Comparison of ENCODE assay signal across 8 mouse cellular contexts in genomic region chr8:125559066-125559653, GRCm38 (mm10). TPM values are rescaled to one million over a fixed set of nuclear protein-coding genes. Genes with fewer than 3 reads are reported as not detected.
DNase-seq lines count a peak whose midpoint lies in the region; ATAC-seq lines count a peak whose summit lies in the region.

No protein-coding gene starts in this region.

- H3K4me1 ChIP-seq in kidney, embryonic 15.5 days, result peaks cover 72% of the 10 kb centered on the region
- H3K4me1 ChIP-seq in embryonic facial prominence, embryonic 15.5 days, result peaks cover 71% of the 10 kb centered on the region
- H3K4me1 ChIP-seq in hindbrain, embryonic 16.5 days (ENCODE audit: control insufficient read depth, insufficient read depth, low read depth, low read length), result peaks cover 42% of the 10 kb centered on the region

- no peak overlapping the region for H3K9ac ChIP-seq in kidney, embryonic 15.5 days
- no peak overlapping the region for H3K9ac ChIP-seq in embryonic facial prominence, embryonic 15.5 days
- 0 out of 2 replicates have a peak overlapping the region, but pooled peaks have one; percentile 0 for H3K9ac ChIP-seq in hindbrain, embryonic 16.5 days (ENCODE audit: low read depth, low read length)

- no peak for ATAC-seq in kidney, embryonic 15.5 days (replicated peaks; ENCODE audit: low FRiP score)
- no peak for ATAC-seq in embryonic facial prominence, embryonic 15.5 days (ENCODE audit: insufficient number of reproducible peaks, low FRiP score, low TSS enrichment, low read depth)
- no peak for ATAC-seq in hindbrain, embryonic 16.5 days

- no peak for DNase-seq in kidney, adult 11 months
- DNase-seq in naive thymus-derived CD4-positive, alpha-beta T cell, adult 2 months (ENCODE audit: low read depth), result peak; percentile 34
- DNase-seq in gastrocnemius, adult 8-10 months (ENCODE audit: low spot score in 2 of 2), result no peak
- no peak for DNase-seq in right cerebral cortex, postnatal 4 days
- no peak for DNase-seq in frontal cortex, postnatal 25 days (ENCODE audit: low spot score in 2 of 2)

- H3K4me3 ChIP-seq in kidney, embryonic 15.5 days (replicated peaks), result peak overlapping the region; percentile 1; the same call in 1 of the 2 replicates
- H3K4me3 ChIP-seq in embryonic facial prominence, embryonic 15.5 days (replicated peaks), result no peak overlapping the region
- H3K4me3 ChIP-seq in hindbrain, embryonic 16.5 days (ENCODE audit: low read length), result no peak overlapping the region

- 57% methylated on average over 5 of the region's 5 CpGs for WGBS in kidney, embryonic 15.5 days
- 27% methylated on average over 5 of the region's 5 CpGs for WGBS in embryonic facial prominence, embryonic 15.5 days
- WGBS in hindbrain, embryonic 16.5 days, result 23% methylated on average over 5 of the region's 5 CpGs

- H3K36me3 ChIP-seq in kidney, embryonic 15.5 days, result no peaks in the 10 kb centered on the region
- no peaks in the 10 kb centered on the region for H3K36me3 ChIP-seq in embryonic facial prominence, embryonic 15.5 days
- H3K36me3 ChIP-seq in hindbrain, embryonic 16.5 days (ENCODE audit: control insufficient read depth, insufficient read depth, low read length), result no peaks in the 10 kb centered on the region

- no peaks in the 10 kb centered on the region for H3K9me3 ChIP-seq in kidney, embryonic 15.5 days (replicated peaks)
- H3K9me3 ChIP-seq in embryonic facial prominence, embryonic 15.5 days (replicated peaks), result no peaks in the 10 kb centered on the region
- H3K9me3 ChIP-seq in hindbrain, embryonic 16.5 days (ENCODE audit: control insufficient read depth, low read length), result no peaks in the 10 kb centered on the region

- peak overlapping the region; percentile 74 for H3K27ac ChIP-seq in kidney, embryonic 15.5 days
- peak overlapping the region; percentile 84 for H3K27ac ChIP-seq in embryonic facial prominence, embryonic 15.5 days (replicated peaks)
- peak overlapping the region; percentile 73 for H3K27ac ChIP-seq in hindbrain, embryonic 16.5 days (ENCODE audit: low read depth, low read length)

- H3K4me2 ChIP-seq in kidney, embryonic 15.5 days, result peak overlapping the region; percentile 43
- H3K4me2 ChIP-seq in embryonic facial prominence, embryonic 15.5 days (replicated peaks), result peak overlapping the region; percentile 38
- peak overlapping the region; percentile 45 for H3K4me2 ChIP-seq in hindbrain, embryonic 16.5 days (ENCODE audit: low read length)

- H3K27me3 ChIP-seq in kidney, embryonic 15.5 days, result no peaks in the 10 kb centered on the region
- H3K27me3 ChIP-seq in embryonic facial prominence, embryonic 15.5 days, result no peaks in the 10 kb centered on the region
- no peaks in the 10 kb centered on the region for H3K27me3 ChIP-seq in hindbrain, embryonic 16.5 days (replicated peaks; ENCODE audit: control insufficient read depth, insufficient read depth, low read length)

RNA-seq across cellular contexts. Expression of gene Sipa1l2, which starts 10.4 kb away (rescaled TPM):
- polyA plus RNA-seq in kidney, embryonic 15.5 days (2015; fragmentation: Nextera tagmentation; extraction: Ambion mirVana), result 16.9 and 17.4 TPM in 2 replicates
- 12.6 and 12.8 TPM in 2 replicates for polyA plus RNA-seq in embryonic facial prominence, embryonic 15.5 days (2015; fragmentation: Nextera tagmentation; extraction: Ambion mirVana)
- 15.9 and 20.5 TPM in 2 replicates for polyA plus RNA-seq in hindbrain, embryonic 16.5 days (2015; fragmentation: Nextera tagmentation; extraction: Ambion mirVana)
- total RNA-seq in gastrocnemius, adult 8-10 months (2022), result 1 to 10 TPM; 3.9 to 5.4 (median 4.5) TPM
